Comparison of ENCODE assay signal across 8 mouse cellular contexts in the genomic region with DNA sequence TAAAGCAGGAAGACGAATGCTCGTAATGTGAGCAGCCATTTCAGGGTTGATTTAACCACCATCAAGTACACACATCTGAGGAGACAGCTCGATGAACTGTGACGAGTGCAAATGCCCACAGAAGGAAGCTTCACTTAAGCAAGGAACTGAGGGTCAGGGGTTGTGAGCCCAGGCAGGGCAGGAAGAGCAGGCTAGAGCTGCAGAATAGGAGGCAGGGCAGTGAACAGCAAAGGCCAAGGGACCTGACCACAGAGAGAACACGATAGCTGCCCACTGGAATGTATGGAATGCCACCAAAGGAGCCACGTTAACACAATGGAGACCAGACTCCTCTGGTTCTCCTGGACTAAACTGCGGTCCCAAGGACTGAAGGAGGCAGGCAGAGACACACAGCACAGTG. TPM values are rescaled to one million over a fixed set of nuclear protein-coding genes. Genes with fewer than 3 reads are reported as not detected.
DNase-seq lines count a peak whose midpoint lies in the region; ATAC-seq and TF ChIP-seq lines count a peak whose summit lies in the region.

No protein-coding gene starts in this region.

- H3K9ac ChIP-seq in intestine, embryonic 16.5 days (ENCODE audit: low read depth, low read length): peak overlapping the region; percentile 11; the same call in 1 of the 2 replicates
- no peak overlapping the region for H3K9ac ChIP-seq in intestine, postnatal 0 days (ENCODE audit: low read depth, low read length)

- H3K36me3 ChIP-seq in intestine, embryonic 16.5 days (ENCODE audit: control insufficient read depth, insufficient read depth, low read length): no peaks in the 10 kb centered on the region
- 0 out of 2 replicates have a peak, but pooled peaks cover 1% of the 10 kb centered on the region for H3K36me3 ChIP-seq in intestine, postnatal 0 days (ENCODE audit: control insufficient read depth, insufficient read depth)
- no peaks in the 10 kb centered on the region for H3K36me3 ChIP-seq in macrophage (ENCODE audit: inconsistent target)
- no peaks in the 10 kb centered on the region for H3K36me3 ChIP-seq in thymus, adult 2 months (ENCODE audit: control insufficient read depth, insufficient read depth, low read length)

- peak; percentile 73 for DNase-seq in embryo, embryonic 10.5 days (ENCODE audit: low spot score)
- peak; percentile 54 for DNase-seq in kidney, postnatal 10 days
- no peak for DNase-seq in thymus, adult 2 months
- DNase-seq in left cerebral cortex, postnatal 4 days: no peak

- peaks cover 14% of the 10 kb centered on the region for H3K4me1 ChIP-seq in intestine, embryonic 16.5 days (ENCODE audit: control insufficient read depth, insufficient read depth, low read length)
- 0 out of 2 replicates have a peak, but pooled peaks cover 4% of the 10 kb centered on the region for H3K4me1 ChIP-seq in intestine, postnatal 0 days (replicated peaks; ENCODE audit: control insufficient read depth, insufficient read depth, low read length)
- H3K4me1 ChIP-seq in thymus, adult 2 months (replicated peaks; ENCODE audit: control insufficient read depth, insufficient read depth, low read length): peaks cover 2% of the 10 kb centered on the region

- ATAC-seq in intestine, embryonic 16.5 days: no peak
- no peak for ATAC-seq in intestine, postnatal 0 days
- ATAC-seq in erythroblast, adult 5-6 weeks (replicated peaks; ENCODE audit: low FRiP score, poor library complexity, severe bottlenecking): no peak

- TF ChIP-seq CTCF in intestine, postnatal 0 days (IDR thresholded peaks at IDR 0.05; ENCODE audit: low read depth): no peak
- TF ChIP-seq CTCF in thymus, adult 2 months (IDR thresholded peaks at IDR 0.05; ENCODE audit: borderline replicate concordance, control insufficient read depth, extremely low read depth, insufficient read depth, low read length, poor library complexity): no peak

- no peak for TF ChIP-seq POLR2A in thymus, adult 2 months (IDR thresholded peaks at IDR 0.05; ENCODE audit: control insufficient read depth, extremely low read depth, insufficient read depth, low read length, poor library complexity)

- peak overlapping the region; percentile 18; the same call in 1 of the 2 replicates for H3K27ac ChIP-seq in intestine, embryonic 16.5 days (ENCODE audit: low read length)
- no peak overlapping the region for H3K27ac ChIP-seq in intestine, postnatal 0 days (ENCODE audit: low read depth, low read length)
- peak overlapping the region; percentile 8; the same call in 1 of the 2 replicates for H3K27ac ChIP-seq in macrophage
- no peak overlapping the region for H3K27ac ChIP-seq in thymus, adult 2 months (ENCODE audit: control insufficient read depth, insufficient read depth, low read length)

- H3K27me3 ChIP-seq in intestine, embryonic 16.5 days (replicated peaks; ENCODE audit: control insufficient read depth, insufficient read depth, low read length): no peaks in the 10 kb centered on the region
- H3K27me3 ChIP-seq in intestine, postnatal 0 days (replicated peaks; ENCODE audit: control insufficient read depth, insufficient read depth, low read length): no peaks in the 10 kb centered on the region
- no peaks in the 10 kb centered on the region for H3K27me3 ChIP-seq in thymus, adult 2 months (ENCODE audit: control insufficient read depth, insufficient read depth, low read length)

- 29% methylated on average over 7 of the region's 7 CpGs for WGBS in intestine, embryonic 16.5 days
- 34% methylated on average over 7 of the region's 7 CpGs for WGBS in intestine, postnatal 0 days
- WGBS in macrophage (ENCODE audit: missing documents): 82% methylated on average over 7 of the region's 7 CpGs
- 76% methylated on average over 7 of the region's 7 CpGs for WGBS in thymus, adult 2 months

- no peak overlapping the region for H3K4me3 ChIP-seq in intestine, embryonic 16.5 days (ENCODE audit: low read length)
- no peak overlapping the region for H3K4me3 ChIP-seq in intestine, postnatal 0 days (ENCODE audit: low read depth, low read length)
- no peak overlapping the region for H3K4me3 ChIP-seq in macrophage (ENCODE audit: inconsistent target)
- H3K4me3 ChIP-seq in thymus, adult 2 months (ENCODE audit: control insufficient read depth, insufficient read depth, low read length): no peak overlapping the region

- no peaks in the 10 kb centered on the region for H3K9me3 ChIP-seq in intestine, embryonic 16.5 days (ENCODE audit: control insufficient read depth, low read length)
- H3K9me3 ChIP-seq in intestine, postnatal 0 days (ENCODE audit: control insufficient read depth): no peaks in the 10 kb centered on the region

- peaks cover 100% of the 10 kb centered on the region for H3K79me2 ChIP-seq in macrophage (ENCODE audit: inconsistent target)

- intact Hi-C loops in left cerebral cortex, postnatal 4 days (cut with DNase I): no loop called here

- no peak overlapping the region for H3K4me2 ChIP-seq in intestine, embryonic 16.5 days (ENCODE audit: low read depth, low read length)
- no peak overlapping the region for H3K4me2 ChIP-seq in intestine, postnatal 0 days (replicated peaks; ENCODE audit: low read depth)

RNA-seq across cellular contexts. Expression of a gene that starts 5.5 kb away (rescaled TPM):
- polyA plus RNA-seq in intestine, embryonic 16.5 days (2015; fragmentation: Nextera tagmentation; extraction: Ambion mirVana): 35.9 and 45.2 TPM in 2 replicates
- polyA plus RNA-seq in intestine, postnatal 0 days (2015; fragmentation: Nextera tagmentation; extraction: Ambion mirVana): 67.5 and 89.0 TPM in 2 replicates
- 100 to 1,000 TPM; 134 to 541 (median 284) TPM for total RNA-seq in macrophage (2018; cell fraction: chromatin; rRNA removed)
- 100 to 1,000 TPM in 21 of 26 experiments, 10 to 100 TPM in 5; 75.9 to 180 (median 115) TPM for total RNA-seq in macrophage (2018; cell fraction: cytosol; rRNA removed)
- 100 to 1,000 TPM in 25 of 26 experiments, 10 to 100 TPM in 1; 96.7 to 394 (median 191) TPM for total RNA-seq in macrophage (2018; cell fraction: nucleus; rRNA removed)
- polyA plus RNA-seq in macrophage (2018): 71.9 to 180 TPM (median 142 TPM) in 3 replicates
- total RNA-seq in erythroblast, adult 5-6 weeks (2015; ENCODE audit: low replicate concordance): 1.0 and 1.2 TPM in 2 replicates
- total RNA-seq in erythroblast, adult 5-6 weeks (2017; ENCODE audit: low replicate concordance): 0.94 and 1.7 TPM in 2 replicates
- 12.4 and 14.7 TPM in 2 replicates for polyA plus RNA-seq in thymus, adult 2 months (2012; rRNA removed)
- 10 to 100 TPM; 26.8 to 30.5 TPM for total RNA-seq in left cerebral cortex, postnatal 4 days (2021)

RNA-seq across cellular contexts. Expression of a gene that starts 35.6 kb away (rescaled TPM):
- 85.2 and 89.0 TPM in 2 replicates for polyA plus RNA-seq in intestine, embryonic 16.5 days (2015; fragmentation: Nextera tagmentation; extraction: Ambion mirVana)
- 52.3 and 54.6 TPM in 2 replicates for polyA plus RNA-seq in intestine, postnatal 0 days (2015; fragmentation: Nextera tagmentation; extraction: Ambion mirVana)
- 100 to 1,000 TPM in 16 of 26 experiments, 10 to 100 TPM in 10; 32.3 to 211 (median 116) TPM for total RNA-seq in macrophage (2018; cell fraction: chromatin; rRNA removed)
- 100 to 1,000 TPM; 111 to 193 (median 155) TPM for total RNA-seq in macrophage (2018; cell fraction: cytosol; rRNA removed)
- total RNA-seq in macrophage (2018; cell fraction: nucleus; rRNA removed): 100 to 1,000 TPM in 13 of 26 experiments, 10 to 100 TPM in 13; 51.1 to 167 (median 99.4) TPM
- polyA plus RNA-seq in macrophage (2018): 108 to 268 TPM (median 204 TPM) in 3 replicates
- 58.0 and 74.0 TPM in 2 replicates for total RNA-seq in erythroblast, adult 5-6 weeks (2015; ENCODE audit: low replicate concordance)
- total RNA-seq in erythroblast, adult 5-6 weeks (2017; ENCODE audit: low replicate concordance): 17.0 and 37.8 TPM in 2 replicates
- 114 and 121 TPM in 2 replicates for polyA plus RNA-seq in thymus, adult 2 months (2012; rRNA removed)
- total RNA-seq in left cerebral cortex, postnatal 4 days (2021): 100 to 1,000 TPM; 124 to 127 TPM

RNA-seq across cellular contexts. Expression of a gene that starts 51.9 kb away (rescaled TPM):
- 18.3 and 19.6 TPM in 2 replicates for polyA plus RNA-seq in intestine, embryonic 16.5 days (2015; fragmentation: Nextera tagmentation; extraction: Ambion mirVana)
- polyA plus RNA-seq in intestine, postnatal 0 days (2015; fragmentation: Nextera tagmentation; extraction: Ambion mirVana): 11.2 and 13.7 TPM in 2 replicates
- 100 to 1,000 TPM in 1 of 26 experiments, 10 to 100 TPM in 20, 1 to 10 TPM in 5; 4.4 to 121 (median 14.7) TPM for total RNA-seq in macrophage (2018; cell fraction: chromatin; rRNA removed)
- total RNA-seq in macrophage (2018; cell fraction: cytosol; rRNA removed): 1 to 10 TPM in 25 of 26 experiments, under 1 TPM in 1; 0.71 to 7.8 (median 5.9) TPM
- total RNA-seq in macrophage (2018; cell fraction: nucleus; rRNA removed): 10 to 100 TPM in 16 of 26 experiments, 1 to 10 TPM in 10; 5.8 to 79.6 (median 11.5) TPM
- 7.2 to 10.1 TPM (median 8.1 TPM) in 3 replicates for polyA plus RNA-seq in macrophage (2018)
- 2.5 TPM in 1 of 2 replicates, not detected in the other for total RNA-seq in erythroblast, adult 5-6 weeks (2015; ENCODE audit: low replicate concordance)
- 0.42 and 1.7 TPM in 2 replicates for total RNA-seq in erythroblast, adult 5-6 weeks (2017; ENCODE audit: low replicate concordance)
- polyA plus RNA-seq in thymus, adult 2 months (2012; rRNA removed): 9.0 and 10.0 TPM in 2 replicates
- total RNA-seq in left cerebral cortex, postnatal 4 days (2021): 10 to 100 TPM; 10.2 to 11.3 TPM

Comparison
In these comparisons a context has a peak if more than half of its experiments do, and no peak if none do; other contexts are left out.
1. H3K27ac ChIP-seq: peak in intestine, embryonic 16.5 days (single experiment) and macrophage (single experiment); none in intestine, postnatal 0 days (single experiment) and thymus, adult 2 months (single experiment).
2. DNase-seq: peak in embryo, embryonic 10.5 days (single experiment) and kidney, postnatal 10 days (single experiment); none in thymus, adult 2 months (single experiment) and left cerebral cortex, postnatal 4 days (single experiment).